In genomic region chr7:46515960-46516359, GRCm38 (mm10) we compare ENCODE assay signal across 18 mouse cellular contexts.
DNase-seq lines count a peak whose midpoint lies in the region; ATAC-seq and TF ChIP-seq lines count a peak whose summit lies in the region.
"Had no signal": no experiment of that assay in that cellular context is flagged by ENCODE, and none has a peak within 500 bp of the region (broad histone marks: within the 10 kb centered on the region; RNA-seq: fewer than 3 reads in every experiment).

No protein-coding gene starts in this region.

- H3K36me3 ChIP-seq in hindbrain, postnatal 0 days (ENCODE audit: insufficient read depth, low read length) = no peaks in the 10 kb centered on the region
- no peaks in the 10 kb centered on the region for H3K36me3 ChIP-seq in hindbrain, embryonic 14.5 days (replicated peaks; ENCODE audit: control insufficient read depth, insufficient read depth)
- H3K36me3 ChIP-seq in midbrain, embryonic 11.5 days (ENCODE audit: control insufficient read depth, insufficient read depth, low read length) = no peaks in the 10 kb centered on the region
- H3K36me3 ChIP-seq in midbrain, embryonic 13.5 days = 0 out of 2 replicates have a peak, but pooled peaks cover 3% of the 10 kb centered on the region
- no peaks in the 10 kb centered on the region for H3K36me3 ChIP-seq in ES-E14 (ENCODE audit: control insufficient read depth, insufficient read depth, low read length, poor library complexity, severe bottlenecking)
- no peaks in the 10 kb centered on the region for H3K36me3 ChIP-seq in splenic B cell, adult 2 months (ENCODE audit: control insufficient read depth, insufficient read depth, low read length, poor library complexity, severe bottlenecking)
- H3K36me3 ChIP-seq: embryonic facial prominence, embryonic 15.5 days; forebrain, embryonic 15.5 days; heart, embryonic 15.5 days; hindbrain, embryonic 13.5 days; limb, embryonic 10.5 days; lung, embryonic 15.5 days; midbrain, embryonic 12.5 days had no signal

- H3K4me2 ChIP-seq in hindbrain, postnatal 0 days (ENCODE audit: low read depth, low read length) = no peak overlapping the region
- H3K4me2 ChIP-seq in hindbrain, embryonic 14.5 days (replicated peaks) = no peak overlapping the region
- H3K4me2 ChIP-seq in midbrain, embryonic 11.5 days = no peak overlapping the region
- no peak overlapping the region for H3K4me2 ChIP-seq in midbrain, embryonic 13.5 days (replicated peaks)
- H3K4me2 ChIP-seq: embryonic facial prominence, embryonic 15.5 days; forebrain, embryonic 15.5 days; heart, embryonic 15.5 days; hindbrain, embryonic 13.5 days; lung, embryonic 15.5 days; midbrain, embryonic 12.5 days had no signal

- in situ Hi-C loops in ES-E14 (cut with MboI; ENCODE audit: low sequenced_read_pairs in 2 of 2, unreplicated experiment in 2 of 2) = no loop called here

- 83% methylated on average over 5 of the region's 5 CpGs for WGBS in hindbrain, postnatal 0 days
- WGBS in hindbrain, embryonic 14.5 days = 74% methylated on average over 5 of the region's 5 CpGs
- 72% methylated on average over 5 of the region's 5 CpGs for WGBS in midbrain, embryonic 11.5 days
- WGBS in midbrain, embryonic 13.5 days = 73% methylated on average over 5 of the region's 5 CpGs

- H3K27me3 ChIP-seq in hindbrain, postnatal 0 days (ENCODE audit: insufficient read depth, low read length) = no peaks in the 10 kb centered on the region
- no peaks in the 10 kb centered on the region for H3K27me3 ChIP-seq in hindbrain, embryonic 14.5 days (ENCODE audit: control insufficient read depth, insufficient read depth, low read length)
- no peaks in the 10 kb centered on the region for H3K27me3 ChIP-seq in midbrain, embryonic 11.5 days (ENCODE audit: control insufficient read depth, insufficient read depth, low read length)
- H3K27me3 ChIP-seq in midbrain, embryonic 13.5 days = 0 out of 2 replicates have a peak, but pooled peaks cover 2% of the 10 kb centered on the region
- no peaks in the 10 kb centered on the region for H3K27me3 ChIP-seq in splenic B cell, adult 2 months (ENCODE audit: control insufficient read depth, insufficient read depth, low read length, poor library complexity, severe bottlenecking)
- H3K27me3 ChIP-seq: embryonic facial prominence, embryonic 15.5 days; forebrain, embryonic 15.5 days; heart, embryonic 15.5 days; lung, embryonic 15.5 days; midbrain, embryonic 12.5 days had no signal

- peak; percentile 53 for TF ChIP-seq CTCF in hindbrain, postnatal 0 days (IDR thresholded peaks at IDR 0.05; ENCODE audit: low read depth)

- DNase-seq in hindbrain, postnatal 0 days (ENCODE audit: low spot score) = no peak
- DNase-seq in hindbrain, embryonic 14.5 days (ENCODE audit: low spot score) = no peak
- peak; percentile 28 for DNase-seq in midbrain, embryonic 11.5 days (ENCODE audit: low spot score, missing footprints)
- DNase-seq in ES-E14 (ENCODE audit: low read depth, low spot score) (peak; percentile 36), adipocyte (ENCODE audit: low spot score) (no peak)
- peak; percentile 11 for DNase-seq in splenic B cell, adult 2 months (ENCODE audit: low read depth, low spot score)
- DNase-seq: gastrocnemius, postnatal 36 days; kidney, adult 18-20 months had no signal

- ATAC-seq in hindbrain, postnatal 0 days = no peak
- ATAC-seq in hindbrain, embryonic 14.5 days (ENCODE audit: low FRiP score) = no peak
- no peak for ATAC-seq in midbrain, embryonic 11.5 days (ENCODE audit: low FRiP score)
- ATAC-seq in midbrain, embryonic 13.5 days = no peak
- ATAC-seq in megakaryocyte progenitor cell, adult 5-6 weeks (replicated peaks; ENCODE audit: poor library complexity) = no peak
- ATAC-seq: forebrain, embryonic 15.5 days had no signal

- peaks cover under 1% of the 10 kb centered on the region; the same call in 1 of the 2 replicates for H3K4me1 ChIP-seq in hindbrain, postnatal 0 days (ENCODE audit: insufficient read depth, low read length)
- H3K4me1 ChIP-seq in hindbrain, embryonic 14.5 days (replicated peaks; ENCODE audit: control insufficient read depth, insufficient read depth, low read length) = 0 out of 2 replicates have a peak, but pooled peaks cover 4% of the 10 kb centered on the region
- no peaks in the 10 kb centered on the region for H3K4me1 ChIP-seq in midbrain, embryonic 11.5 days (ENCODE audit: control insufficient read depth, insufficient read depth, low read length)
- H3K4me1 ChIP-seq in midbrain, embryonic 13.5 days (replicated peaks) = peaks cover 21% of the 10 kb centered on the region
- 0 out of 4 replicates have a peak, but pooled peaks cover 0 to 2% of the 10 kb centered on the region in 2 experiments for H3K4me1 ChIP-seq in ES-E14 (ENCODE audit: control insufficient read depth in 2 of 2, insufficient read depth in 2 of 2, low read length in 2 of 2, poor library complexity in 1 of 2)
- H3K4me1 ChIP-seq: embryonic facial prominence, embryonic 15.5 days; heart, embryonic 15.5 days; lung, embryonic 15.5 days had no signal

- H3K9ac ChIP-seq in hindbrain, postnatal 0 days (replicated peaks; ENCODE audit: low read length) = no peak overlapping the region
- H3K9ac ChIP-seq in hindbrain, embryonic 14.5 days = no peak overlapping the region
- H3K9ac ChIP-seq in midbrain, embryonic 11.5 days (ENCODE audit: low read length) = no peak overlapping the region
- H3K9ac ChIP-seq in midbrain, embryonic 13.5 days (replicated peaks) = no peak overlapping the region
- no peak overlapping the region for H3K9ac ChIP-seq in ES-E14 (ENCODE audit: insufficient read depth, low read depth, low read length, poor library complexity, severe bottlenecking)
- H3K9ac ChIP-seq: embryonic facial prominence, embryonic 15.5 days; forebrain, embryonic 15.5 days; heart, embryonic 15.5 days; hindbrain, embryonic 13.5 days; lung, embryonic 15.5 days; midbrain, embryonic 12.5 days had no signal

- no peaks in the 10 kb centered on the region for H3K9me3 ChIP-seq in hindbrain, postnatal 0 days (ENCODE audit: low read length)
- H3K9me3 ChIP-seq in hindbrain, embryonic 14.5 days (ENCODE audit: control insufficient read depth, low read length) = no peaks in the 10 kb centered on the region
- H3K9me3 ChIP-seq in midbrain, embryonic 11.5 days (ENCODE audit: control insufficient read depth, low read length) = no peaks in the 10 kb centered on the region
- no peaks in the 10 kb centered on the region for H3K9me3 ChIP-seq in midbrain, embryonic 13.5 days
- H3K9me3 ChIP-seq in ES-E14 (ENCODE audit: control insufficient read depth, insufficient read depth, low read depth, low read length) = no peaks in the 10 kb centered on the region
- H3K9me3 ChIP-seq: embryonic facial prominence, embryonic 15.5 days; forebrain, embryonic 15.5 days; G1E; heart, embryonic 15.5 days; hindbrain, embryonic 13.5 days; limb, embryonic 10.5 days; lung, embryonic 15.5 days; midbrain, embryonic 12.5 days had no signal

- H3K27ac ChIP-seq in hindbrain, postnatal 0 days = no peak overlapping the region
- H3K27ac ChIP-seq in hindbrain, embryonic 14.5 days = no peak overlapping the region
- H3K27ac ChIP-seq in midbrain, embryonic 11.5 days (ENCODE audit: low read depth, low read length) = no peak overlapping the region
- H3K27ac ChIP-seq in midbrain, embryonic 13.5 days = no peak overlapping the region
- no peak overlapping the region for H3K27ac ChIP-seq in ES-E14 (ENCODE audit: insufficient read depth, low read depth, low read length, poor library complexity, severe bottlenecking)
- H3K27ac ChIP-seq: embryonic facial prominence, embryonic 15.5 days; forebrain, embryonic 15.5 days; heart, embryonic 15.5 days; hindbrain, embryonic 13.5 days; limb, embryonic 10.5 days; lung, embryonic 15.5 days; midbrain, embryonic 12.5 days had no signal

- H3K4me3 ChIP-seq in hindbrain, postnatal 0 days (ENCODE audit: low read length) = no peak overlapping the region
- H3K4me3 ChIP-seq in hindbrain, embryonic 14.5 days (replicated peaks; ENCODE audit: low read length) = no peak overlapping the region
- H3K4me3 ChIP-seq in midbrain, embryonic 11.5 days (ENCODE audit: low read depth, low read length) = no peak overlapping the region
- H3K4me3 ChIP-seq in midbrain, embryonic 13.5 days (replicated peaks) = no peak overlapping the region
- H3K4me3 ChIP-seq in ES-E14 (ENCODE audit: insufficient read depth in 1 of 2, low read depth in 1 of 2, low read length in 2 of 2, poor library complexity in 1 of 2, severe bottlenecking in 1 of 2) = no peak overlapping the region
- H3K4me3 ChIP-seq: embryonic facial prominence, embryonic 15.5 days; forebrain, embryonic 15.5 days; heart, embryonic 15.5 days; hindbrain, embryonic 13.5 days; limb, embryonic 10.5 days; lung, embryonic 15.5 days; midbrain, embryonic 12.5 days had no signal

TF ChIP-seq in ES-E14, 5 proteins besides CTCF, POLR2A, EP300 and RAD21:
- TF ChIP-seq ZNF384 (IDR thresholded peaks at IDR 0.05; ENCODE audit: low read depth, low read length) = 0 out of 2 replicates have a peak, but pooled peaks have one; percentile 48
- TF ChIP-seq ZC3H11A (IDR thresholded peaks at IDR 0.05; ENCODE audit: borderline replicate concordance, low read depth, low read length) = no peak

Comparison
In these comparisons a context has a peak if more than half of its experiments do, and no peak if none do; other contexts are left out.
1. DNase-seq: peak in midbrain, embryonic 11.5 days (single experiment), ES-E14 (single experiment) and splenic B cell, adult 2 months (single experiment); none in hindbrain, postnatal 0 days (single experiment), hindbrain, embryonic 14.5 days (single experiment) and adipocyte (single experiment).